18 mouse cellular contexts compared by ENCODE assay signal in genomic region chr11:29715499-29715898, GRCm38 (mm10). TPM values are rescaled to one million over a fixed set of nuclear protein-coding genes. Genes with fewer than 3 reads are reported as not detected.
A peak's percentile ranks its signal among the peaks of the same experiment; 100 is the strongest.
DNase-seq lines count a peak whose midpoint lies in the region; TF ChIP-seq lines count a peak whose summit lies in the region.
"Had no signal": no experiment of that assay in that cellular context is flagged by ENCODE, and none has a peak within 500 bp of the region (broad histone marks: within the 10 kb centered on the region; RNA-seq: fewer than 3 reads in every experiment).

No protein-coding gene starts in this region.

- intact Hi-C loops in gastrocnemius, adult 2 months (cut with DNase I) = loop anchor here (1.0 to 10.0 kb wide), 2 partner anchors 169 to 309 kb away; partner anchors contain the start of gene Eml6
- intact Hi-C loops in left cerebral cortex, adult 2 months (cut with DNase I) = loop anchor here (5.0 kb wide), 1 partner anchor 392 kb away; no protein-coding TSS in a partner anchor
- intact Hi-C loops in left cerebral cortex, postnatal 36 days (cut with DNase I) = loop anchor here (5.0 to 10.0 kb wide), 2 partner anchors 72 to 379 kb away; no protein-coding TSS in a partner anchor

- H3K4me2 ChIP-seq in CH12.LX (ENCODE audit: insufficient read depth, low read depth, poor library complexity, severe bottlenecking) = no peak overlapping the region
- H3K4me2 ChIP-seq: heart, embryonic 13.5 days; limb, embryonic 13.5 days; midbrain, embryonic 11.5 days; neural tube, embryonic 12.5 days had no signal

- no peak for DNase-seq in gastrocnemius, adult 2 months
- DNase-seq in gastrocnemius, postnatal 10 days = no peak
- no peak for DNase-seq in left cerebral cortex, adult 2 months (ENCODE audit: extremely low spot score in 1 of 2, low spot score in 2 of 2)
- no peak for DNase-seq in left cerebral cortex, postnatal 36 days (ENCODE audit: low spot score in 2 of 2)
- DNase-seq in CH12.LX (ENCODE audit: extremely low read depth) = no peak
- peak; percentile 21 for DNase-seq in induced T-regulatory cell, adult 2 months (ENCODE audit: low read depth)
- DNase-seq in right cerebral cortex, postnatal 36 days (ENCODE audit: low spot score in 2 of 2) = no peak
- DNase-seq in layer of hippocampus, adult 11-12 months (ENCODE audit: low spot score) = no peak
- DNase-seq: adrenal gland, postnatal 25 days; cerebellum, adult 11 months; heart, adult 11 months; lung, postnatal 4 days; thymus, postnatal 36 days had no signal

- peak overlapping the region; percentile 59 for H3K27ac ChIP-seq in gastrocnemius, adult 2 months
- no peak overlapping the region for H3K27ac ChIP-seq in left cerebral cortex, adult 2 months
- H3K27ac ChIP-seq in CH12.LX (ENCODE audit: insufficient read depth, low read depth) = no peak overlapping the region
- H3K27ac ChIP-seq: forebrain, embryonic 10.5 days; heart, embryonic 13.5 days; limb, embryonic 13.5 days; neural tube, embryonic 12.5 days had no signal

- no peaks in the 10 kb centered on the region for H3K9me3 ChIP-seq in CH12.LX (replicated peaks; ENCODE audit: low read length)
- H3K9me3 ChIP-seq: forebrain, embryonic 10.5 days; heart, embryonic 13.5 days; limb, embryonic 13.5 days; neural tube, embryonic 12.5 days had no signal

- in situ Hi-C loops in CH12.LX (cut with MboI; ENCODE audit: low pct_ligation_motif_present, low pct_unique_long_range_greater_than_20kb, low sequenced_read_pairs) = loop anchor here (10.0 to 25.0 kb wide), 2 partner anchors 339 to 497 kb away; no protein-coding TSS in a partner anchor

- no peak overlapping the region for H3K9ac ChIP-seq in CH12.LX (ENCODE audit: insufficient read depth, low read depth)
- H3K9ac ChIP-seq: heart, embryonic 13.5 days; limb, embryonic 13.5 days; neural tube, embryonic 12.5 days had no signal

- no peak for TF ChIP-seq POLR2A in CH12.LX (IDR thresholded peaks at IDR 0.05; ENCODE audit: low read depth, low read length)

- H3K4me3 ChIP-seq in gastrocnemius, adult 2 months = no peak overlapping the region
- no peak overlapping the region for H3K4me3 ChIP-seq in left cerebral cortex, adult 2 months
- H3K4me3 ChIP-seq in CH12.LX (replicated peaks in 1 of 3; ENCODE audit: low read depth in 2 of 3, low read length in 2 of 3, poor library complexity in 1 of 3) = no peak overlapping the region
- H3K4me3 ChIP-seq: forebrain, embryonic 10.5 days; heart, embryonic 13.5 days; limb, embryonic 13.5 days; neural tube, embryonic 12.5 days had no signal

- dilution Hi-C loops in CH12.LX (cut with MboI; ENCODE audit: extremely low pct_ligation_motif_present, extremely low pct_unique_long_range_greater_than_20kb, low sequenced_read_pairs) = no loop called here

- TF ChIP-seq CTCF in gastrocnemius, adult 2 months (IDR thresholded peaks at IDR 0.05) = peak; percentile 66
- peak; percentile 61 for TF ChIP-seq CTCF in left cerebral cortex, adult 2 months (IDR thresholded peaks at IDR 0.05)
- TF ChIP-seq CTCF in CH12.LX (conservative IDR thresholded peaks at IDR 0.05 in 1 of 2, IDR thresholded peaks at IDR 0.05 in 1 of 2; ENCODE audit: low read depth in 2 of 2, low read length in 2 of 2) = peak in 1 of 2 experiments; percentile 79; a peak in 2 of 4 replicates

- peaks cover 8 to 41% of the 10 kb centered on the region in 2 experiments for H3K36me3 ChIP-seq in CH12.LX (replicated peaks in 1 of 2; ENCODE audit: control insufficient read depth in 1 of 2, insufficient read depth in 1 of 2, low read length in 1 of 2)
- H3K36me3 ChIP-seq: neural tube, embryonic 12.5 days had no signal

- TF ChIP-seq RAD21 in CH12.LX (IDR thresholded peaks at IDR 0.05; ENCODE audit: low read depth, low read length) = peak; percentile 96

- H3K27me3 ChIP-seq in CH12.LX (replicated peaks) = no peaks in the 10 kb centered on the region
- H3K27me3 ChIP-seq: heart, embryonic 13.5 days; limb, embryonic 13.5 days; neural tube, embryonic 12.5 days had no signal

- TF ChIP-seq EP300 in CH12.LX (IDR thresholded peaks at IDR 0.05; ENCODE audit: low read length) = no peak

- peaks cover 16% of the 10 kb centered on the region for H3K79me2 ChIP-seq in CH12.LX (replicated peaks; ENCODE audit: control insufficient read depth, extremely low read depth, insufficient read depth, poor library complexity, severe bottlenecking)

- H3K4me1 ChIP-seq in CH12.LX (ENCODE audit: control insufficient read depth in 1 of 2, insufficient read depth in 2 of 2) = peaks cover 0 to 39% of the 10 kb centered on the region in 2 experiments; a peak in 2 of 4 replicates
- H3K4me1 ChIP-seq: forebrain, embryonic 10.5 days; neural tube, embryonic 12.5 days had no signal

TF ChIP-seq in CH12.LX, 34 proteins besides CTCF, POLR2A, EP300 and RAD21:
- TF ChIP-seq ZC3H11A (IDR thresholded peaks at IDR 0.05; ENCODE audit: low read depth, low read length) (peak; percentile 10; the same call in 1 of the 2 replicates), MAFK (IDR thresholded peaks at IDR 0.05; ENCODE audit: insufficient replicate concordance, low read length) (no peak), TBP (conservative IDR thresholded peaks at IDR 0.05; ENCODE audit: low read depth, low read length) (no peak), PAX5 (IDR thresholded peaks at IDR 0.05; ENCODE audit: low read length) (no peak), HCFC1 (IDR thresholded peaks at IDR 0.05; ENCODE audit: low read depth, low read length) (no peak), CHD1 (IDR thresholded peaks at IDR 0.05; ENCODE audit: low read depth, low read length) (no peak), IRF4 (IDR thresholded peaks at IDR 0.05; ENCODE audit: low read depth, low read length) (no peak), ZMIZ1 (IDR thresholded peaks at IDR 0.05; ENCODE audit: low read depth, low read length) (no peak), ZKSCAN1 (IDR thresholded peaks at IDR 0.05; ENCODE audit: borderline replicate concordance, low read depth, low read length) (no peak), SMC3 (IDR thresholded peaks at IDR 0.05; ENCODE audit: low read depth, low read length) (peak; percentile 73)

RNA-seq across cellular contexts. Expression of gene Rtn4, which starts 22.8 kb away (rescaled TPM):
- 100 to 1,000 TPM; 639 to 764 TPM for total RNA-seq in gastrocnemius, adult 2 months (2021)
- 1,000 to 10,000 TPM in 1 of 2 experiments, 100 to 1,000 TPM in 1; 914 to 1,007 TPM for total RNA-seq in gastrocnemius, postnatal 10 days (2021)
- total RNA-seq in left cerebral cortex, adult 2 months (2021) = 100 to 1,000 TPM; 607 to 709 TPM
- 100 to 1,000 TPM; 669 to 679 TPM for total RNA-seq in left cerebral cortex, postnatal 36 days (2021)
- total RNA-seq in CH12.LX (2012; rRNA removed) (95.8 and 106 TPM in 2 replicates), CH12.LX (2014; rRNA removed) (168 and 182 TPM in 2 replicates)
- 210 and 224 TPM in 2 replicates for polyA plus RNA-seq in CH12.LX (2012; ENCODE audit: insufficient read length, low read depth)
